Mouse (Mus musculus) thymus, adult 2 months (tissue): ENCODE data around the gene Tomm40l. TPM values are rescaled to one million over a fixed set of nuclear protein-coding genes. Genes with fewer than 3 reads are reported as not detected.

ENCODE experiments used
- DNase-seq: peaks from one replicate; pipeline ENCODE4 v3.0.0; 2021
- H3K27ac ChIP-seq: fragments of 200-500 bp; 2 replicates; pipeline ENCODE4 v1.5.1; 2012; ENCODE audit warnings: low read length, control low read depth; ENCODE audit not compliant: control insufficient read depth, insufficient read depth
- H3K27me3 ChIP-seq: fragments of 200-500 bp; 2 replicates; pipeline ENCODE4 v1.6.1; 2012; ENCODE audit warnings: mild to moderate bottlenecking, low read length, moderate library complexity, mixed read lengths; ENCODE audit not compliant: control insufficient read depth, insufficient read depth
- H3K36me3 ChIP-seq: fragments of 200-500 bp; 2 replicates; pipeline ENCODE4 v1.6.1; 2012; ENCODE audit warnings: mild to moderate bottlenecking, low read length, moderate library complexity; ENCODE audit not compliant: control insufficient read depth, insufficient read depth
- H3K4me1 ChIP-seq: fragments of 200-500 bp; replicated peaks from 2 replicates; pipeline ENCODE4 v1.6.1; 2012; ENCODE audit warnings: low read length; ENCODE audit not compliant: control insufficient read depth, insufficient read depth
- H3K4me3 ChIP-seq: fragments of 200-500 bp; 2 replicates; pipeline ENCODE4 v1.5.1; 2012; ENCODE audit warnings: mild to moderate bottlenecking, low read length, control low read depth, moderate library complexity; ENCODE audit not compliant: control insufficient read depth, insufficient read depth
- CTCF ChIP-seq: fragments of 200-500 bp; IDR thresholded peaks from 2 replicates; pipeline ENCODE4 v1.5.1; 2012; ENCODE audit warnings: mild to moderate bottlenecking, control low read depth, low read length, moderate library complexity, borderline replicate concordance; ENCODE audit not compliant: control insufficient read depth, poor library complexity, insufficient read depth; ENCODE audit errors: extremely low read depth
- POLR2A ChIP-seq: fragments of 200-500 bp; IDR thresholded peaks from 2 replicates; pipeline ENCODE4 v1.6.1; 2012; ENCODE audit warnings: mild to moderate bottlenecking, low read length, control low read depth, moderate library complexity; ENCODE audit not compliant: control insufficient read depth, poor library complexity, insufficient read depth; ENCODE audit errors: extremely low read depth
- WGBS: fragments of 180-500 bp; shearing (Covaris S2); methylation state at CpG from one replicate; pipeline ENCODE4 v1.1.7; 2018; 5-methylcytosine and 5-hydroxymethylcytosine counted together
- polyA plus RNA-seq: library from polyadenylated mRNA; depleted of rRNA; stranded (reverse); fragments of >200 nt; gene quantifications from 2 replicates; pipeline ENCODE4 v1.2.3, GENCODE M21; 2012

Gene Tomm40l
- polyA plus RNA-seq, 1 experiment = 34.9 TPM

GRCm38 (mm10) chr1:171235791-171236190 lies 13.5 kb upstream of the Tomm40l start:
- Histone ChIP-seq H3K36me3 (peaks cover 62% of the 10 kb centered on the region), H3K4me3 (no peak overlapping the region), H3K4me1 (peaks cover 4% of the 10 kb centered on the region; the same call in 1 of the 2 replicates), H3K27me3 (no peaks in the 10 kb centered on the region), H3K27ac (no peak overlapping the region)
- TF ChIP-seq POLR2A (no peak), CTCF (no peak)
- DNase-seq = no peak
- WGBS = 86% methylated on average over 4 of the region's 4 CpGs

GRCm38 (mm10) chr1:171234538-171234937 lies 12.2 kb upstream of the Tomm40l start:
- DNase-seq = no peak
- no peak overlapping the region for H3K4me3 ChIP-seq
- WGBS = 88% methylated on average over 4 of the region's 4 CpGs
- peaks cover 52% of the 10 kb centered on the region for H3K36me3 ChIP-seq
- H3K27ac ChIP-seq = no peak overlapping the region
- H3K4me1 ChIP-seq = peaks cover 4% of the 10 kb centered on the region; the same call in 1 of the 2 replicates
- no peaks in the 10 kb centered on the region for H3K27me3 ChIP-seq
- no peak for TF ChIP-seq CTCF

GRCm38 (mm10) chr1:171234126-171234525 lies 11.8 kb upstream of the Tomm40l start, which contains the start of gene Fcer1g:
Fcer1g (minus strand) TSS chr1:171234365.
- Histone ChIP-seq H3K4me3 (peak within 1 kb of the TSS; percentile 9; the same call in 1 of the 2 replicates), H3K36me3 (peaks cover 50% of the 10 kb centered on the region), H3K4me1 (peaks cover 4% of the 10 kb centered on the region; the same call in 1 of the 2 replicates), H3K27me3 (no peaks in the 10 kb centered on the region), H3K27ac (no peak within 1 kb of the TSS)
- TF ChIP-seq POLR2A = no peak
- no peak for TF ChIP-seq CTCF
- 21% methylated on average over 14 of the region's 14 CpGs for WGBS
- DNase-seq = no peak

DNA sequence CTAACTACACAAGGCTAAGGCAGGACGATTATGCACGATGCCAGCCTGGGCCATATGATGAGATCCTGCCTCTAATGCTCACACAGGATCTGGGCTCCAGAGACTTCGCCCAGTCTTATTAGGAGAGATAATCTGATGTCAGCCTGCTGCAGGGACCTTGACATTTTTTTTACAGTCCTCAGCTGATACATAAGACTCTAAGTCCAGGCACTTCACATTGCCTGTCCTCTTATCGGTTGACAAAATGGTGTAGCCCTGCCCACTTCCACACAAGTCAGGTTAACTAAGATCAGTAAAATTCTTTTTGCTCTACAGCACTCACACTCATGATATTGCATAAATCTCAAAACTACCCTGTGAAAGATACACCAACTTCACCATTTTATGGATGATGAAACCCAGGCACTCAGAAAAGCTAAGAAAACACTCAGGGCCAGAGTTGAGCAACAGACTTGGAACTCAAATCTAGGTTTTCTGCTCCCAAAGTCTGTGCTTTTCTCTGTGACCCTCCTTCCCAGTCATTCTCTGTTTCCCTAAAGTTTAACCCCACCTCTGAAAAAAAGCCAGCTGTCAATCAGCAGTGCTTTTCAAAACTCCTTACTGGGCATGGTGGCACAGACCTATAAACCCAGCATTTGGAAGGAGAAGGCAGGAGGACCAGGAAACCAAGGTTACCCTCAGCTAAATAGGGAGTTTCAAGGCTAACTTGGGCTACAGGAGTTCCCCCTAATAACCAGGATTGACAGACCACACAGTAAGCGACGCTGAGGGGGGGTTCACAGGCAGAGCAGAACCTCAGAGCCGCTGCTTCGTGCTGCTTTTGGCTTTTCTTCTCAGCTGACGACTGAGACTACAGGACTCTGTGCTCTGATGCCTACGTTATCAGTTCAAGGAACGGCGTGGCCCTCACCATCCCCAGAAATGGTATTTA lies 10.8 kb upstream of the Tomm40l start:
- Histone ChIP-seq H3K36me3 (peaks cover 40% of the 10 kb centered on the region), H3K4me3 (no peak overlapping the region), H3K4me1 (peaks cover 4% of the 10 kb centered on the region; the same call in 1 of the 2 replicates), H3K27ac (no peak overlapping the region), H3K27me3 (no peaks in the 10 kb centered on the region)
- TF ChIP-seq CTCF (no peak), POLR2A (no peak)
- 74% methylated on average over 12 of the region's 12 CpGs for WGBS
- no peak for DNase-seq

GRCm38 (mm10) chr1:171232348-171232747 lies 10.0 kb upstream of the Tomm40l start:
- WGBS = 58% methylated on average over 5 of the region's 5 CpGs

DNA sequence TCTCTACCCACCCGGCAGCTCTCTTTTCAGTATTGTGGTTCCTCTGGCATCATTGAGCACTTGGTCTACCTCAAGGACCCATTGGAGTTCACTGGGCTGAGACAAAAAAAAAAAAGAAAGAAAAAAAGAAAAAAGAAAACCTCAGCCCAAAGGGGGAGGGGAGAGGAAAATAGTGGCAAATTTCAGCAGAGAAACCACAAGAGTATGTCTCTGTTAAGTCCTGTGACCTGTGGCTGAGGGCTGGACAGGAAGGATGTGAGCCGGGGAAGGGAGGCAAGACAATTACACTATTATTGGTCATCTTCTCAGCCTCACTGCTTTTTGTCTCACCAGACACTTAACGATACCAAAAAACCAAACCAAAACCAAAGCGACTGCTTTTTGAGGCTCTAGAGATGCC lies 9.5 kb upstream of the Tomm40l start:
- peaks cover 4% of the 10 kb centered on the region; the same call in 1 of the 2 replicates for H3K4me1 ChIP-seq
- TF ChIP-seq POLR2A = no peak
- no peak for TF ChIP-seq CTCF
- no peak for DNase-seq
- H3K4me3 ChIP-seq = no peak overlapping the region
- H3K27me3 ChIP-seq = no peaks in the 10 kb centered on the region
- 7% methylated on average over 4 of the region's 4 CpGs for WGBS
- no peak overlapping the region for H3K27ac ChIP-seq
- peaks cover 27% of the 10 kb centered on the region for H3K36me3 ChIP-seq

More at GRCm38 (mm10) chr1:171232348-171232747, 10.0 kb upstream of the Tomm40l start:
- Histone ChIP-seq H3K36me3 (peaks cover 32% of the 10 kb centered on the region), H3K27me3 (no peaks in the 10 kb centered on the region), H3K27ac (no peak overlapping the region), H3K4me1 (peaks cover 4% of the 10 kb centered on the region; the same call in 1 of the 2 replicates), H3K4me3 (no peak overlapping the region)
- TF ChIP-seq CTCF = no peak
- no peak for TF ChIP-seq POLR2A
- DNase-seq = no peak

- no peak for TF ChIP-seq POLR2A
- no peak for TF ChIP-seq CTCF
- Histone ChIP-seq H3K4me3 (no peak overlapping the region), H3K4me1 (peaks cover 4% of the 10 kb centered on the region; the same call in 1 of the 2 replicates), H3K27ac (no peak overlapping the region), H3K36me3 (peaks cover 11% of the 10 kb centered on the region), H3K27me3 (no peaks in the 10 kb centered on the region)
- DNase-seq = no peak
- WGBS = 94% methylated on average over 3 of the region's 3 CpGs
Measured at GRCm38 (mm10) chr1:171230215-171230614, 7.9 kb upstream of the Tomm40l start.
